In genomic region chr5:150894739-150895085, GRCm38 (mm10) we compare ENCODE assay signal across 16 mouse cellular contexts. TPM values are rescaled to one million over a fixed set of nuclear protein-coding genes. Genes with fewer than 3 reads are reported as not detected.
DNase-seq lines count a peak whose midpoint lies in the region; ATAC-seq and TF ChIP-seq lines count a peak whose summit lies in the region.
"Had no signal": no experiment of that assay in that cellular context is flagged by ENCODE, and none has a peak within 500 bp of the region (broad histone marks: within the 10 kb centered on the region; RNA-seq: fewer than 3 reads in every experiment).

No protein-coding gene starts in this region.

- no peaks in the 10 kb centered on the region for H3K27me3 ChIP-seq in kidney, embryonic 14.5 days (ENCODE audit: control insufficient read depth, insufficient read depth, low read length)
- H3K27me3 ChIP-seq in forebrain, embryonic 10.5 days (ENCODE audit: poor library complexity, severe bottlenecking): no peaks in the 10 kb centered on the region
- no peaks in the 10 kb centered on the region for H3K27me3 ChIP-seq in midbrain, postnatal 0 days (ENCODE audit: insufficient read depth, low read length)
- H3K27me3 ChIP-seq: liver, embryonic 12.5 days had no signal

- no peak overlapping the region for H3K4me3 ChIP-seq in kidney, embryonic 14.5 days (ENCODE audit: low read length)
- H3K4me3 ChIP-seq in forebrain, embryonic 10.5 days: no peak overlapping the region
- no peak overlapping the region for H3K4me3 ChIP-seq in midbrain, postnatal 0 days (ENCODE audit: low read depth, low read length)
- H3K4me3 ChIP-seq: liver, embryonic 12.5 days had no signal

- no peak overlapping the region for H3K9ac ChIP-seq in kidney, embryonic 14.5 days (ENCODE audit: low read depth, low read length)
- H3K9ac ChIP-seq in midbrain, postnatal 0 days (replicated peaks; ENCODE audit: low read length, poor library complexity, severe bottlenecking): no peak overlapping the region
- H3K9ac ChIP-seq: liver, embryonic 12.5 days had no signal

- WGBS in kidney, embryonic 14.5 days: 30% methylated on average over 4 of the region's 4 CpGs
- 59% methylated on average over 4 of the region's 4 CpGs for WGBS in forebrain, embryonic 10.5 days
- 53% methylated on average over 4 of the region's 4 CpGs for WGBS in midbrain, postnatal 0 days

- H3K4me1 ChIP-seq in kidney, embryonic 14.5 days (ENCODE audit: control insufficient read depth, insufficient read depth, low read length): peaks cover 11% of the 10 kb centered on the region
- peaks cover 25% of the 10 kb centered on the region for H3K4me1 ChIP-seq in forebrain, embryonic 10.5 days
- H3K4me1 ChIP-seq in midbrain, postnatal 0 days (ENCODE audit: insufficient read depth, low read length): no peaks in the 10 kb centered on the region
- H3K4me1 ChIP-seq: liver, embryonic 12.5 days had no signal

- H3K36me3 ChIP-seq in kidney, embryonic 14.5 days (ENCODE audit: control insufficient read depth, insufficient read depth, low read length): no peaks in the 10 kb centered on the region
- H3K36me3 ChIP-seq in forebrain, embryonic 10.5 days (replicated peaks): no peaks in the 10 kb centered on the region
- no peaks in the 10 kb centered on the region for H3K36me3 ChIP-seq in midbrain, postnatal 0 days (ENCODE audit: insufficient read depth, low read length)
- H3K36me3 ChIP-seq: liver, embryonic 12.5 days had no signal

- H3K4me2 ChIP-seq in kidney, embryonic 14.5 days (replicated peaks; ENCODE audit: low read depth, low read length): no peak overlapping the region
- no peak overlapping the region for H3K4me2 ChIP-seq in midbrain, postnatal 0 days (ENCODE audit: low read depth, low read length, poor library complexity, severe bottlenecking)
- H3K4me2 ChIP-seq: liver, embryonic 12.5 days had no signal

- ATAC-seq in kidney, embryonic 14.5 days (ENCODE audit: low FRiP score, low TSS enrichment): peak; percentile 40; the same call in 1 of the 2 replicates
- ATAC-seq in midbrain, postnatal 0 days (ENCODE audit: low FRiP score): peak; percentile 44; the same call in 1 of the 2 replicates
- ATAC-seq: liver, embryonic 12.5 days had no signal

- DNase-seq in kidney, adult 11 months: no peak
- peak; percentile 19 for DNase-seq in forebrain, embryonic 10.5 days (ENCODE audit: extremely low spot score, low spot score)
- DNase-seq in forelimb bud, embryonic 11.5 days (ENCODE audit: low read depth, low spot score): peak; percentile 36
- DNase-seq in midbrain, postnatal 0 days (ENCODE audit: low spot score): peak; percentile 30
- DNase-seq in testis, postnatal 10 days (ENCODE audit: low spot score): no peak
- no peak for DNase-seq in adrenal gland, adult 18-20 months (ENCODE audit: low spot score in 2 of 2)
- DNase-seq: adrenal gland, postnatal 14 days; B cell, adult 2 months; cerebellum, postnatal 25 days; heart, adult 18-20 months; kidney, adult 2 months; thymus, postnatal 4 days had no signal

- H3K9me3 ChIP-seq in kidney, embryonic 14.5 days (ENCODE audit: control insufficient read depth, low read length): no peaks in the 10 kb centered on the region
- H3K9me3 ChIP-seq in forebrain, embryonic 10.5 days: no peaks in the 10 kb centered on the region
- no peaks in the 10 kb centered on the region for H3K9me3 ChIP-seq in midbrain, postnatal 0 days (ENCODE audit: low read length)
- H3K9me3 ChIP-seq: liver, embryonic 12.5 days had no signal

- TF ChIP-seq CTCF in midbrain, postnatal 0 days (IDR thresholded peaks at IDR 0.05): no peak

- H3K27ac ChIP-seq in kidney, embryonic 14.5 days (ENCODE audit: low read depth, low read length): peak overlapping the region; percentile 42; the same call in 1 of the 2 replicates
- no peak overlapping the region for H3K27ac ChIP-seq in forebrain, embryonic 10.5 days
- H3K27ac ChIP-seq in midbrain, postnatal 0 days (ENCODE audit: low read depth, low read length): no peak overlapping the region
- H3K27ac ChIP-seq: liver, embryonic 12.5 days had no signal

RNA-seq across cellular contexts. Expression of gene Kl, which starts 57.7 kb away (rescaled TPM):
- 0.30 and 2.2 TPM in 2 replicates for polyA plus RNA-seq in kidney, embryonic 14.5 days (2014; fragmentation: Nextera tagmentation; extraction: Ambion mirVana)
- 0.05 TPM in 1 of 2 replicates, not detected in the other for polyA plus RNA-seq in forebrain, embryonic 10.5 days (2016; fragmentation: Nextera tagmentation; extraction: Ambion mirVana)
- total RNA-seq in midbrain, postnatal 0 days (2014; rRNA removed): 2.2 and 2.3 TPM in 2 replicates
- 0.41 and 0.48 TPM in 2 replicates for polyA plus RNA-seq in midbrain, postnatal 0 days (2015; fragmentation: Nextera tagmentation; extraction: Ambion mirVana)
- total RNA-seq in adrenal gland, adult 18-20 months (2021): under 1 TPM; 0.06 to 0.23 TPM
- total RNA-seq: megakaryocyte-erythroid progenitor cell, adult 5-6 weeks; neutrophil, adult 5-6 weeks had no signal
- polyA plus RNA-seq: liver, embryonic 12.5 days had no signal

Comparison
In these comparisons a context has a peak if more than half of its experiments do, and no peak if none do; other contexts are left out.
1. DNase-seq: peak in forebrain, embryonic 10.5 days (single experiment), forelimb bud, embryonic 11.5 days (single experiment) and midbrain, postnatal 0 days (single experiment); none in kidney, adult 11 months (single experiment), testis, postnatal 10 days (single experiment) and adrenal gland, adult 18-20 months (0 of 2).